Mouse (Mus musculus): ENCODE data around the gene Nek7.

Gene Nek7

GRCm38 (mm10) chr1:138619996-138620461 lies at the start of gene Nek7:
Gene Nek7 (minus strand): TSS chr1:138620141.
- Histone ChIP-seq H3K27me3 (ENCODE audit: control insufficient read depth, insufficient read depth, low read length, poor library complexity, severe bottlenecking) (no peaks in the 10 kb centered on the region), H3K36me3 (ENCODE audit: control insufficient read depth, insufficient read depth, low read length, poor library complexity, severe bottlenecking) (no peaks in the 10 kb centered on the region)
- DNase-seq (ENCODE audit: low read depth, low spot score) = peak; percentile 66

- Histone ChIP-seq H3K27me3 (ENCODE audit: control insufficient read depth, insufficient read depth, low read length, poor library complexity, severe bottlenecking) (no peaks in the 10 kb centered on the region), H3K36me3 (ENCODE audit: control insufficient read depth, insufficient read depth, low read length, poor library complexity, severe bottlenecking) (no peaks in the 10 kb centered on the region)
- DNase-seq (ENCODE audit: low read depth, low spot score) = no peak
Observed at GRCm38 (mm10) chr1:138662342-138662741, 42.4 kb upstream of the Nek7 start.

- DNase-seq (ENCODE audit: low read depth, low spot score) = no peak
- no peaks in the 10 kb centered on the region for H3K36me3 ChIP-seq (ENCODE audit: control insufficient read depth, insufficient read depth, low read length, poor library complexity, severe bottlenecking)
Observed at GRCm38 (mm10) chr1:138654212-138654611, 34.3 kb upstream of the Nek7 start.

GRCm38 (mm10) chr1:138644991-138645390 lies 25.1 kb upstream of the Nek7 start:
- H3K36me3 ChIP-seq (ENCODE audit: control insufficient read depth, insufficient read depth, low read length, poor library complexity, severe bottlenecking) = no peaks in the 10 kb centered on the region
- no peaks in the 10 kb centered on the region for H3K27me3 ChIP-seq (ENCODE audit: control insufficient read depth, insufficient read depth, low read length, poor library complexity, severe bottlenecking)
- DNase-seq (ENCODE audit: low read depth, low spot score) = no peak

More at GRCm38 (mm10) chr1:138654212-138654611, 34.3 kb upstream of the Nek7 start:
- H3K27me3 ChIP-seq (ENCODE audit: control insufficient read depth, insufficient read depth, low read length, poor library complexity, severe bottlenecking) = no peaks in the 10 kb centered on the region

- Histone ChIP-seq H3K27me3 (ENCODE audit: control insufficient read depth, insufficient read depth, low read length, poor library complexity, severe bottlenecking) (no peaks in the 10 kb centered on the region), H3K36me3 (ENCODE audit: control insufficient read depth, insufficient read depth, low read length, poor library complexity, severe bottlenecking) (no peaks in the 10 kb centered on the region)
- no peak for DNase-seq (ENCODE audit: low read depth, low spot score)
Observed at GRCm38 (mm10) chr1:138643306-138643830, 23.4 kb upstream of the Nek7 start.

GRCm38 (mm10) chr1:138640934-138641461 lies 21.1 kb upstream of the Nek7 start:
- no peak for DNase-seq (ENCODE audit: low read depth, low spot score)
- Histone ChIP-seq H3K27me3 (ENCODE audit: control insufficient read depth, insufficient read depth, low read length, poor library complexity, severe bottlenecking) (no peaks in the 10 kb centered on the region), H3K36me3 (ENCODE audit: control insufficient read depth, insufficient read depth, low read length, poor library complexity, severe bottlenecking) (no peaks in the 10 kb centered on the region)

GRCm38 (mm10) chr1:138637850-138638249 lies 17.9 kb upstream of the Nek7 start:
- Histone ChIP-seq H3K27me3 (ENCODE audit: control insufficient read depth, insufficient read depth, low read length, poor library complexity, severe bottlenecking) (no peaks in the 10 kb centered on the region), H3K36me3 (ENCODE audit: control insufficient read depth, insufficient read depth, low read length, poor library complexity, severe bottlenecking) (no peaks in the 10 kb centered on the region)
- peak; percentile 64 for DNase-seq (ENCODE audit: low read depth, low spot score)

GRCm38 (mm10) chr1:138634561-138634960 lies 14.6 kb upstream of the Nek7 start:
- Histone ChIP-seq H3K27me3 (ENCODE audit: control insufficient read depth, insufficient read depth, low read length, poor library complexity, severe bottlenecking) (no peaks in the 10 kb centered on the region), H3K36me3 (ENCODE audit: control insufficient read depth, insufficient read depth, low read length, poor library complexity, severe bottlenecking) (no peaks in the 10 kb centered on the region)
- DNase-seq (ENCODE audit: low read depth, low spot score) = no peak

- DNase-seq (ENCODE audit: low read depth, low spot score) = no peak
- Histone ChIP-seq H3K36me3 (ENCODE audit: control insufficient read depth, insufficient read depth, low read length, poor library complexity, severe bottlenecking) (no peaks in the 10 kb centered on the region), H3K27me3 (ENCODE audit: control insufficient read depth, insufficient read depth, low read length, poor library complexity, severe bottlenecking) (no peaks in the 10 kb centered on the region)
Observed at GRCm38 (mm10) chr1:138628919-138629318, 9.0 kb upstream of the Nek7 start.

GRCm38 (mm10) chr1:138628486-138628885 lies 8.5 kb upstream of the Nek7 start:
- DNase-seq (ENCODE audit: low read depth, low spot score) = no peak
- no peaks in the 10 kb centered on the region for H3K27me3 ChIP-seq (ENCODE audit: control insufficient read depth, insufficient read depth, low read length, poor library complexity, severe bottlenecking)
- H3K36me3 ChIP-seq (ENCODE audit: control insufficient read depth, insufficient read depth, low read length, poor library complexity, severe bottlenecking) = no peaks in the 10 kb centered on the region

- DNase-seq (ENCODE audit: low read depth, low spot score) = no peak
- Histone ChIP-seq H3K27me3 (ENCODE audit: control insufficient read depth, insufficient read depth, low read length, poor library complexity, severe bottlenecking) (no peaks in the 10 kb centered on the region), H3K36me3 (ENCODE audit: control insufficient read depth, insufficient read depth, low read length, poor library complexity, severe bottlenecking) (no peaks in the 10 kb centered on the region)
Observed at GRCm38 (mm10) chr1:138627804-138628203, 7.9 kb upstream of the Nek7 start.

- DNase-seq (ENCODE audit: low read depth, low spot score) = no peak
- Histone ChIP-seq H3K27me3 (ENCODE audit: control insufficient read depth, insufficient read depth, low read length, poor library complexity, severe bottlenecking) (no peaks in the 10 kb centered on the region), H3K36me3 (ENCODE audit: control insufficient read depth, insufficient read depth, low read length, poor library complexity, severe bottlenecking) (no peaks in the 10 kb centered on the region)
Observed at GRCm38 (mm10) chr1:138626288-138626687, 6.3 kb upstream of the Nek7 start.

- Histone ChIP-seq H3K27me3 (ENCODE audit: control insufficient read depth, insufficient read depth, low read length, poor library complexity, severe bottlenecking) (no peaks in the 10 kb centered on the region), H3K36me3 (ENCODE audit: control insufficient read depth, insufficient read depth, low read length, poor library complexity, severe bottlenecking) (no peaks in the 10 kb centered on the region)
- DNase-seq (ENCODE audit: low read depth, low spot score) = no peak
Observed at GRCm38 (mm10) chr1:138623870-138624269, 3.9 kb upstream of the Nek7 start.

GRCm38 (mm10) chr1:138622831-138623230 lies 2.9 kb upstream of the Nek7 start:
- Histone ChIP-seq H3K36me3 (ENCODE audit: control insufficient read depth, insufficient read depth, low read length, poor library complexity, severe bottlenecking) (no peaks in the 10 kb centered on the region), H3K27me3 (ENCODE audit: control insufficient read depth, insufficient read depth, low read length, poor library complexity, severe bottlenecking) (no peaks in the 10 kb centered on the region)
- no peak for DNase-seq (ENCODE audit: low read depth, low spot score)

GRCm38 (mm10) chr1:138622431-138622830 lies 2.5 kb upstream of the Nek7 start:
- no peaks in the 10 kb centered on the region for H3K36me3 ChIP-seq (ENCODE audit: control insufficient read depth, insufficient read depth, low read length, poor library complexity, severe bottlenecking)
- no peaks in the 10 kb centered on the region for H3K27me3 ChIP-seq (ENCODE audit: control insufficient read depth, insufficient read depth, low read length, poor library complexity, severe bottlenecking)
- DNase-seq (ENCODE audit: low read depth, low spot score) = no peak
